Mouse (Mus musculus): ENCODE measurements around the gene Hhipl2. TPM values are rescaled to one million over a fixed set of nuclear protein-coding genes. Genes with fewer than 3 reads are reported as not detected.
"Not testable (repeated sequence)": the region's sequence is repeated elsewhere in the genome, so short reads cannot be mapped to it uniquely, and the experiment has no call there.

Hhipl2 gene
- total RNA-seq (2021), result not detected
- long read RNA-seq, result 0 reads

DNA sequence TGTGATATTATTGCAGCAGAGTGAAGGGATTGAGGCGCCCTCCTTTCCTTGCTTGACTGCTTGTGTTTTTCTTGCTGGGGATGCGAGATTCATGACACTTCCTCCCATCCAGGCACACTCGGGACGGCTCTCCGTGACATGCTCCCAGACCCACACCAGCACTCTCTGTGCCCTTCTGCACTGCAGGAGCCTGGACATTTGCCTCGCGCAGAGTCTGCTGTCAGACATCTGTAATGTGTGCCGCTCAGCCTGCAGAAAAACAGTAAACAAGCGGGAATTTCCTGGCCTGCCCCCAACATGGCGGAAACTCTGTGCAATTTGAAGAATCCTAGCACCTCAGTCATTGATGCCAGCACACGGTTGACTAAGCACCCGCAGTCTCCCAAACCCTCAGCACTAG is at the start of gene Hhipl2:
TSS of gene Hhipl2 (plus strand) at position 343 of the 400 bp plus-strand sequence.
- no peak for DNase-seq (ENCODE audit: low spot score in 2 of 2)

DNA sequence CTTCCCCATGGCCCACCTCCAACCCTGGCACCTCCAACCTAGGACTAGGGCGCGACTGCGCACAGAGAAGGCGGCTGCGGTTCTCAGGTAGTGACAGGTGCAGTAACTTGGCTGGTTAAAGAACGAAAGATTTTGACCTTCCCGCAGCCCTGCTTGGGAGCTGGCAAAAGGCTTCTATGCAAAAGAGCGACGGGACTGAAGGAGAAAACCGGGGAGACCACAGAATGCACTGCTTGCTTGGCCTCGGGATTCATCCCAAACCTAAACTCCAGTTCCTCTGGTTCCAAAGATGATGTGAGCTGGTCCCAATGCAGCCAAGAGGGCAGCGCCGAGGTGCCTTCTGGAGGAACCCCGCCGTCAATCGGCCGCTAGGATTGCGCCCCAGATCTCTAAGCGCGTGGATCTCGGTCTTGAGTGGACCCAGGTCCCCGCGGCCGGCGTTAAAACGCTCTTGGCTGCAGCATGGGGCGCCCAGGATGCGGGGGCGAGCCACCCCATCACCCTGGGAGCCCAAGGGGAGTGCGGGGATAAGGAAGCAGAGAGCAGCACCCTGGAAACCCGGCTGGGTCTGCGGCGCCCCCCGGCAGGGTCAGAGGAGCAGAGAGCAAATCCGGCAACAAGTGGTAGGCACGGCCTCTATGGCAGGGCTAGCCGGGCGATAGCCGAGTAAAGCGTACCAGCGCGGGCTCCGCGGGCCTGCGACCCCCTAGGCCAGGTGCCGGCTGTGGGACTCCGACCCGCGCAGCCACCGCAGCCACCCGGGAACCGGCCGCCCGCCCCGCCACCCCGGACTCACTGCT is 49.2 kb upstream of the Hhipl2 start:
- peak in 1 of 2 experiments; percentile 41 for DNase-seq (ENCODE audit: low spot score in 2 of 2)

DNA sequence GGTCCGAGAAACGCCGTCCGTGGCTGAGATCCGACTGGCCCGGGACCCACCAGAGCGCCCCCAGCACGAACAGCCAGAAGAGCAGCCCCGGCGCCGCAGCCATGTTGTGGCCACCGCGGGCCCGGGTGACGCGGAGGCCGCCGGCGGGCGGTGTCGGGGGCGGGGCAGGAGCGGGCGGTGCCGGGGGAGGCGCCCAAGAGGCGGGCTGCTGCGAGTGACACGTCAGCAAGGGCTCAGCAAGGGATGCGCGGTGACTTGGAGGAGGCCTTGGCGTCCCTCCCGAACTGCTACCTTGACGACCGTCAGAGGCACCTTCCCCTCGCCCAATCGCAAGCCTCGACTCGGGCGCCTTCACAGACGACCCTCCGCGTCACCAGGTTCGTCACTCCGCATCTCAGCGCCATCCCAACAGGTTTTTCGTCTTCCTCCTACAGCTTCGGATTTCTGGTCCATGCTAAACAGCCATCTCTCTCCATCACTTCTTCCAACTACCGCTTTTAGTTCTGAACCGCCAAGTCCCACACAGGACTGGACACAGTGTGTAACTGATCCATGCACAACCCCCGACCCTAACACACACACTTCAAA is 48.5 kb upstream of the Hhipl2 start, which contains the start of gene Mia3:
TSS of gene Mia3 (minus strand) at position 127 of the 588 bp plus-strand sequence.
- peak; percentile 96 to 97 for DNase-seq (ENCODE audit: low spot score in 2 of 2)

DNA sequence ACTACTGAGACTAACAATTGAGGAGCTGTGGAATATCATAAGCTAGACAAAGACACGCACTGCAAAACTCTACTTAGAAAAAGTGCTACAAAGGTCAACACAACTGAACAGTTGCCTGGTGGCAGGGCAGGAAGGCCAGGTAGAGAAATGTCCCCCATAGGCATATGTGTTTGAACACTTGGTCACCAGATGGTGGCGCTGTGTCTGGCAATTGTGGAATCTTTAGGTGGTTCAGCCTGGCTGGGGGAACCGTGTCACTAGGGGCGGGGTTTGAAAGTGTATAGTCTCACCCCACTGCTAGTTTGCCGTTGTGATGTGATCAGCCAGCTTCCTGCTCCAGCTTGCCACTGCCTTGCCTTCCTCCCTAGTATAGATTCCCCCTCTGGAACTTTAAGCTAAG is 43.3 kb upstream of the Hhipl2 start:
- no peak for DNase-seq (ENCODE audit: low spot score in 2 of 2)

DNA sequence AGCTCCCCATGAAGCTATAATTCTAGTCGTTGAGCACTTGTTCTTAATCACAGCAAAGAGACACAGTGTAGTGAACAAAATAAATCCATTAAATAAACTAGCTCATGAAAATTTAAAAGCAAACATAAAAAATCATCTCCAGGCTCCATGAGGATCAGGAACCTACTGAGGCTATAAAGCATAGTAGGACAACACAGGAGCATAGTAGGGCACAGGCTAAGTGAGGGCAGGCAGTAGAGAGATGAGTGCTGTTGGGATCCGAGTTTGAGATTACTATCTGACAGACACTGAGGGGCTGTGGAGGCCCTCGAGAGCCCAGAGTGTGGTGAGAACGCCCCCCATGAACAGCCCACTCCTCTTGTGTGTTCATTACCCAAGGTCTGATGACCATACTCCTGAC is 41.0 kb upstream of the Hhipl2 start:
- no peak for DNase-seq (ENCODE audit: low spot score in 2 of 2)

DNA sequence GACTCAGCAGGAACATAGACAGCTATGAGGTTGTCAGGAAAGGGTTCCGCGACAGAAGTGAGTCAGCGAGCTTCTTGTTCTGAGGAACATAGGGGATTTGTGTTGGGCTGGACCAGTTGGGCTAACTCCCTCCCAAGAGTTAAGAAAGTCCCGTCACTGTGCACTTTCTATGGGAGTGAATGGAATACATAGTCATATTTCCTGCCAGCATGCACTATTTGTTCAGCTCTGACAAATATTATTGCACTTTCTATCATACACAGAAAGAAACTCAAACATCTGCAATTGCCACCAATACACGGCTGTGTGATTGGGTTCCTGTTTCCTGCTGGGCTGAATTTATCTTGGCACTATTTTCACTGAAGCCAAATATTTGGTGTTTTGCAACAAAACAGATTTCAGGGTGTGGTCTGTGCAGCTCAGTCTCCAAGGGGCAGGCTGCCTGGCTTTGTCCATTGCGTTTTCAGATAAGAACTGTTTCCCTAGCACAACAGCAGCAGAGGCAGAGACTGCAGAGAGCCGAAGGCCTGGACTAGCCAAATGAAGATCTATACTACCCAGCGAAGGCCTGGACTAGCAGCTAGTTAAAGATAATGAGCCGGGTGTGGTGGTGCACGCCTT is 39.6 kb upstream of the Hhipl2 start:
- DNase-seq (ENCODE audit: low spot score in 2 of 2), result no peak

DNA sequence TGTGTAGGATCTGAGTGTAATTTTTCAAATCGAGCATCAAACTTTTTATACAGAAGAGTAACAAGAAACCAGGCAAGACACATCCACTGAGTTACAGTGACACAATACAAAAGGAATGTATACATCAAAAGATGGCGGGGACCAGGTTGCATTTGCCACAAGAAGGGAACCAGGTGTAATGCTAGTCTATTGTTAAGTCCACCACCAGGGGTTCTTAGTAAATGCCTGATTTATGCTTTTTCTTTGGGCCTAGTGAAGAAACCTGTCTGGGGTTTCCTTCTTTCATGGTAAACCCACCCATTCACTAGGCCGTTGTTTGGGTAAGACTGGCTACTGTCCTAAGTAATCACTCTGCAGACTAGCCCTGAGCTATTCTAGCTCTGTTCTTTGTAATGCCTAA is 38.6 kb upstream of the Hhipl2 start:
- DNase-seq (ENCODE audit: low spot score in 2 of 2), result not testable (repeated sequence)

DNA sequence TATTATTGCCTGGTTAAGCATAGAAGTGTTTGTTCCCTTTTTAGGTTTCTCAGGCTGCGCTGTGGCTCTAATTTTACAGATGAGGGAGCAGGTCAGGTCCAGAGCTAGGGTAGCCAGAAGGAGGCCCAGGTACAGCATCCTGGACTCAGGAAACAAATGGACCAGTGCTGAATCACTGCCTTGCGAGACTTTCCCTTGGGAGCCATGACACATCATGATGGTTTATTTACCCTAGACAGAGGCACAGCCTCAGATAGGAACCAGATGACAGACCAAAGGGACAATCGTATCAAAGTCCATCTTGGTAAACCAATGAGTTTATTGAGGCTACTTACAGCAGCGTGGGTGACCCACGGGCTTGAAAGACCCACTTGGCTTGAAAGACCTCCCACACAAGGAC is 36.2 kb upstream of the Hhipl2 start:
- no peak for DNase-seq (ENCODE audit: low spot score in 2 of 2)

DNA sequence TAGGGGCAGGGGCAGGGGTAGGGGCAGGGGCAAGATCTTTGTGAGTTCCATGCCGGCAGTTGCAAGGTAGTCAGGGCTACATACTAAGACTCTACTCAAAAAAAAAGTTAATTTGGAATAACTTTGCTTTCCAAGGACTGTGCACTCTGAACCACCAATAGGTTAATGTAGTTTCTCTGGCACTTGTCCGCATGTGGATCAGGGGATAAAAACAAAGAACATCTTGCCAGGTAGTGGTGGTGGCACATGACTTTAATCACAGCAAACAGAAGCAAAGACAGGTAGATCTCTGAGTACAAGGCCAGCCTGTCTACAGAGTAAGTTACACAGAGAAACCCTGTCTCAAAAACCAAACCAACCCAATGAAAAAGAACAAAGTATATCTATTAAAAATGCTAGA is 35.4 kb upstream of the Hhipl2 start:
- no peak for DNase-seq (ENCODE audit: low spot score in 2 of 2)

DNA sequence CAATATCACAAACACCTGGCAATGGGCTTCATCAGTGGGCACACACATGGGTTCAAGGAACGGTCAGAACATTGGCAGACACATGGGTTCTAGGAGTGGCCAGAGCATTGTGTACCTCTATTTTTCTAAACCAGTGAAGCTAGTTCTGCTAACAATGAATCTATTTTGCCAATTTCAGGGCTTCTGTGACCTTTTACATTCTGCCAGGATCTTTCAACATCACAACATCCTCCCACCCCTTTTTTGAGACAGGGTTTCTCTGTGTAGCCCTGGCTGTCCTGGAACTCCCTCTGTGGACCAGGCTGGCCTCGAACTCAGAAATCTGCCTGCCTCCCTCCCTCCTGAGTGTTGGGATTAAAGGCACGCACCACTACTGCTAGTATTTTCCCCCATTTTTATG is 30.6 kb upstream of the Hhipl2 start:
- not testable (repeated sequence) for DNase-seq (ENCODE audit: low spot score in 2 of 2)

DNA sequence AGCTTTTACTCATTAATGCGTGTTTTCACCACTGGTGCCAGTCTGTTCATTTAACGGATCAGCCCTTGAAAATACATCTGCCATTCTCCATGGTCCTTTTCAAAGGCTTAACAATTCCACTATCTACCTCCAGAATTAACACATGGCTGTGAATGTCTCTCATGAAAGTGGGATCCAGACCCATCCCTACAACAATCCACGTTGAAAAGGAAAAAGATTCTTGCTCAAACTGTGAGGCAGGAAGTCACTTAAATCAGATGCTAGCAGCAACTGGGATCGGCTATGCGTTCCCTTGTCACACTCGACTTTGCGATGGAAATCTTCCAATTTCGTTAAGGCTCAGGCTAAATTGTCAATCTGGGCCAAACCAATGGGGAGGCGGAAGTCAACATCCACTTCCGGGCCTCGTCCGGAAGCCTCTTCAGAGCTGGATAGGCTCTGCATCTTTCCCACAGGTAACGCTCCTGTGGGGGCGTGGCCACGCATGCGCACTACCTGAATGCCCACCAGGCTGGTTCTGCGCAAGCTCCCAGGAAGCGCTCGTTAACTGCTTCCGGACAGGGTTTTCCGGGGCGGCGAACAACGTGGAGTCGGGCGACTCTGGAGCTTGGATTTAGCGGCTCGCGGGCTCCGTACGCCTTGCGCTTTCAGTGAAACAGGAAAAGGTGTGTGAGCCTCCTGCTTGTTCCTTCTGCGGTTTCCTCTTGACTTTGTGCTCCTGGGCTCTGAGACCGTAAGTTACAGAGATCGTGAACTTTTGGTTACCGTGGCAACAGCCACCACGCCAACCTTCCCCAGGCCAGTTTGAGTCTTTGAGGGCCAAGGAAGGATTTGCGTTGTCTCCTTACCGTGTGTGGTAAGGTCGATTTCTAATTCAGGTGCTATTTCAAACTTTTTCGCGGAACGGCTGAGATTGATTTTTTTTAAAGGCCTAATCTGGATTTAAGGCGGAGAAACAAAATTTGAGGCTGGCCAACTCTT is 29.3 kb upstream of the Hhipl2 start, which contains the start of gene Taf1a:
TSS of gene Taf1a (plus strand) at position 556 of the 981 bp plus-strand sequence.
- DNase-seq (ENCODE audit: low spot score in 2 of 2), result peak; percentile 86 to 94

DNA sequence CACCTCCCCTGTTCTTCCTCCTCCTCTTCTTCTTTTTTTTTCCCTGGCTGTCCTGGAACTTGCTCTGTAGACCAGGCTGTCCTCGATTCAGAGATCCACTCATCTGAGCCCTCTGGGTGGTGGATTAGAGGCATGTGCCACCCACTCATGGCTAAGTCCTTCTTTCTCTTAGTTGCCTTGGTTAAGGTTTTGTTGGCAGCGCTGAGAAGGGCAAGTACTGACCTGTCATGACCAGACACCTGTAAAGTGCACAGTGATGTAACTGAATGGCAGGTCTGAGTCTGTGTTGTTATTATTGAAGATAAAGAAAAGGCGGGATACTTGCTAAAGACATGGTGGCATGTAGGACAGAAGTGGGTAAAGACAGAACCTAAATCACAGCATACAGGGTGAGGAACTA is 14.6 kb upstream of the Hhipl2 start:
- DNase-seq (ENCODE audit: low spot score in 2 of 2), result no peak

DNA sequence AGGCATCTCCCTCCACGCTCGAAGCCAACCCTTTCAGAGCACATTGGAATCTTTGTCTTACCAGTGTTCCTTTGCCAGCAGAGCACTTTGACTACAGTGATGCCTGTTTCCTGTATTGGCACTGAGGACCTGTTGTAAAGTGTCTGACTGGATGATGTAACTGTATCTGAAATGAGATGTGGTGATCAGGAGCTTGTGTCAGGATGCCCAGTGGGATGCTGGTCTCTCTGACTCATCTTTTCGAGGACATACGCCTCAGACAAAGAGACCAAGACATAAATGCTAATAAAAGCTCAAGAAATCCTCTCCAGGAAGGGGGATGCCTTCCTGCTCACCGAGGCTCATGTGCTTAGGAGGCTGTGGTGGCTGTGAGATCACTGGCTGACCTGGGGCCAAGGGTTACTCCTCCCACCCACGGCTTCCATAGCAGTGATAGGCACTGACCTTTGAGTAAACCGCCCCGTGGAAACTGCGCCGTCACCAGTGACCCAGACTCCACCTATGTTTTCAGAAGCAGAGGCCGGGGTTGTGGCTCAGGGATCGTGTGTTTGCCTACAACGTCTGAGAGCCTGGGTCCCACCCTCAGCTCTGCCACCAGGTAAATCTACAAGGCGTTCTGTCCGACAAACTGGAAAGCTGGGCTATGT is 3.8 kb upstream of the Hhipl2 start:
- DNase-seq (ENCODE audit: low spot score in 2 of 2), result no peak

DNA sequence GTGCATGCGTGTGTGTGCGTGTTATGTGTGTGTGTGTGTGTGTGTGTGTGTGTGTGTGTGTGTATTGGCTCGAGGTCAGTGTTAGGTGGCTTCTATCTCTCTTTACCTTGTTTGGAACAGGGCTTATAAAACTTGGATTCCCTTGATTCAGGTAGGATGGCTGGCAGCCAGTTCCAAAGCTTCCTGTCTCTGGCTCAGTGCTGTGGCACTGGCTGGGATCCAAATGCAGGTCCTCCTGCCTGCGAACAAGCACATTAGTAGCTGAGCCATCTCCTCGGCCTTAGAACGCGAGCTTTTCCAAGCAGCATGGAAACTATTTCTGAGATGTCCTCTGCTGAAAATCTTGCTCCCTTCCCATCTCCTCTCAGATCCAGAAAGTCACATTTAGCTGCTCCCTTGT is 1.7 kb downstream of the Hhipl2 start:
- no peak for DNase-seq (ENCODE audit: low spot score in 2 of 2)

DNA sequence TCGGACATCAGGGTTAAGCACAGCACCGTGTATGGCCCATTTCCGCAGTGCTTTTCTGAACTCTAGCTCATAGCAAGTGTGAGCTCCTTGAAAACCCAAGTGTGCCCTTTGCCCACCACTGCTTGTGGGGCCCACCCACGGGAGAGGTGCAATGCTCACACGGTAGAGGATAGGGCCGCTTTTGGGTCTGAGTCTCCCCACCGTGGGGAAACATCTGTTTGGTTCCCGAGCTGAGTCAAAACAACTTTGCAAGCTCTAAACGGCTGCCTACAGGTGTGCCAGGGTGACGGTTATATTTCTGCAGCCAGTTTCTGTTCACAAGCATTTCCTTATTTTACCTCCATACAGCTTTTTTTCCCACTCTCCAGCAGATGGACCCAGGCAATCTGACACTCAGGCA is 2.3 kb downstream of the Hhipl2 start:
- no peak for DNase-seq (ENCODE audit: low spot score in 2 of 2)

DNA sequence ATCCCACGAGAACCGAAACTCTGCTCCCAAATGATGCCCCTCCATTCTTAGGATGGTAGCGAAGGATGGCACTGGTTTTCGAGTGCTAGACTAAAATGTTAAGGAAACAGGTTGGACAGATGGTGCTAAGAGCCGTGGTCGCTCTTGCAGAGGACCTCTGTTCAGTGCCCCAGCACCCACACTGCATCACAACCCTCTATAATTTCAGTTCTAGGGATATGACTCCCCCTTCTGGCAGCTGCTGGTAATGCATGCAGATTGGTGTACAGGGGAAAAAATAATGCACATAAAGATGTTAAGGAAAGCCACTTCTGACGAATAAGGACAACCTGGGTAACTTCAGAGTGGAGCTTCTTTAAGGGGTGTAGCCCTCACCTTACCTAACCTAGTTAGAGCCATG is 6.1 kb downstream of the Hhipl2 start:
- no peak for DNase-seq (ENCODE audit: low spot score in 2 of 2)

DNA sequence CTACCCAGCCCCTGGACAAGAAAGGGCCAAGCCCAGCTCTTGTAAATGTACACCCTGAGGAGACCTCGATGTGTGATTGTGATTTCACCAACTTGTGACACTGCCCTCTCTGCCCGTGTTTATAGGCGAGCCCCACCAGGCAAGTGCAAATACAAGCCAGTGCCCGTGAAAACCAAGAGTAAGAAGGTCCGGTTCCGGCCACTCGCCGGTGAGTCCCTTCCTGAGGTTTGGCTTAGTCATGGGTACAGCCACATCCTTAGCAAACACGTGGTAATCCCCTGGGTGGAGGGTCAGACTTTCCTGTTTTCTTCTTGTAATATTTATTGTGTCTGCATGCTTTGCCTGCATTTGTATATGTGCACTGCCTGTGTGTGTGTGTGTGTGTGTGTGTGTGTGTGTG is 16.9 kb downstream of the Hhipl2 start:
- no peak for DNase-seq (ENCODE audit: low spot score in 2 of 2)

DNA sequence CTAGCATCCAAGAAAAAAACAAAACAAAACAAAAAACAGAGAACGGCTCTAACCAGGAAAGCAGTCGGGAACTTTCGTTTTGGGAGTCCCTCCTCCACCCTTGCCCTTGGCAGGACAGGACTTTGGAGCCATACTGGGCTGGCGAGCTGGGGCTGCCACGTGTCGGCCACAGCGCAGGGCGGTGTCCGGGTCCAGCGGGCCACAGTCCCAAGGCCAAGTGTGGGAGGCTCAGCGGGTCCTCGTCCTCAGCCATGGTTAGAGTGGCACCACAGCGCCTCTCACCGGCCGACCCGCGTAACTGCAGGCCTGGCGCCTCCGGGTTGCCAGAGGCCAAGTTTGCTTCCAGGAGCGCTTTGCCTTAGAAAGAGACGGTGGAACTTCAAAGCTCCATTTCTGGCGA is 21.0 kb downstream of the Hhipl2 start:
- DNase-seq (ENCODE audit: low spot score in 2 of 2), result peak; percentile 84 to 85

DNA sequence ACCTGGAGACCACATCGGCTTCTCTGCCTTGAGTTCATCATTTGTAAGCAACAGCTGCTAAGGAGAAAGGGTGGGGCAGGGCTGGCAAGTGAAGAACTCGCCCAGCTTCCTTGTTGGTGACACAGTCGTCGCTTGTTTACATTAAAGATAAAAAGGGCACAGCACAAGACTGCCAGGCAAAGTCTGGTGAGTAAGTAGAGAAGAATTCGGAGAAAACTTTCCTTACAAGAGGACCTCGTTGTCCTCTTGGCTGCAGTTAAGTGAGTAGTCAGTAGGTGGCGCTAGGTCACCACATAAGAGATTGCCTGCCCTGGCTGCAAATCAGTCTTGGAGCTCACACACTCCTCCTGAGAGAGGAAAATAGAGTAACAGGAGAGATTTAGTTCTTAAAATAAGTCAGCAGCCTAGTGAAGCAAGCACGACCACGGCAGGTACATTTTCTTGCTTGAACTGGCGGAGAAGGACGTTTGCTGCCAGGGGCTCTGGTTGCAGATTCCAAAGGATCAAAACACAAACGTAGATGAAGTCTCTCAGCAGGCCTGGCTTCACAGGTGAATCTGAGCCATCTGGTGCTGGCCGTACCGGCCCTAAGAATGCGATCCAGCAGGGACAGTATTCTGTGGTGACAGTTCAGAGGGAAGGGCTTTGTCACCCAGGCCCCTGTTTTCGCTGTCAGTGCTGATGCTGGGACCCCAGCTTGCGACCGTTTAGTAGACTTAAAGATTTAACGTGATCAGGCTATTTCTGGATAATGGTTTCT is 24.2 kb downstream of the Hhipl2 start:
- DNase-seq (ENCODE audit: low spot score in 2 of 2), result peak; percentile 88 to 89

DNA sequence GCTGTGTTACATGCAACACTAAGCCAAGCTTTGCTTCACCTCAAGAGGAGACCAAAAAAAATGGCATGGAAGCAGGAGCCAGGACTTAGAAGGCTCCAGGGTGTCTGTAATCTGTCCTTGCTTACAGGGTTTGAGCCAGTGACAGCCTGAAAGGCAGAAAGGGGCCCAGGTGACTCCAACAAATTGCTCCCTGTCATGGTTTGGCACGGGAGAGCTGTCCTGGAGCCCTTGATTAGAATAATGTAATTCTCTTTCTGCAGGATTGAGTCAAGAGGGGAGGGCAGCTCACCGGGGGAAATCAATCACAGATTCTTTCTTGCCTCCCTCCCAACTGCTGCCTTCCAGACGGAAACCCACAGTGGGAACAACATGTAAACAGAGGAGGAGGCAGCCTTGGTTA is 35.1 kb downstream of the Hhipl2 start:
- DNase-seq (ENCODE audit: low spot score in 2 of 2), result no peak
